Mouse (Mus musculus): Measurements from ENCODE around the gene Ifi47. TPM values are rescaled to one million over a fixed set of nuclear protein-coding genes. Genes with fewer than 3 reads are reported as not detected.
A peak's percentile ranks its signal among the peaks of the same experiment; 100 is the strongest.

Ifi47 gene
- polyA plus RNA-seq, 1 experiment, result 45.3 TPM

- H3K27me3 ChIP-seq (ENCODE audit: control insufficient read depth, insufficient read depth, low read length), result no peaks in the 10 kb centered on the region
- WGBS, result 58% methylated on average over 1 of the region's 1 CpGs
- no peaks in the 10 kb centered on the region for H3K4me1 ChIP-seq (replicated peaks; ENCODE audit: control insufficient read depth, insufficient read depth, low read length)
- DNase-seq, result peak; percentile 47
- no peak overlapping the region for H3K4me3 ChIP-seq (ENCODE audit: control insufficient read depth, insufficient read depth, low read length)
- TF ChIP-seq CTCF (IDR thresholded peaks at IDR 0.05; ENCODE audit: borderline replicate concordance, control insufficient read depth, extremely low read depth, insufficient read depth, low read length, poor library complexity) (no peak), POLR2A (IDR thresholded peaks at IDR 0.05; ENCODE audit: control insufficient read depth, extremely low read depth, insufficient read depth, low read length, poor library complexity) (no peak)
- H3K36me3 ChIP-seq (ENCODE audit: control insufficient read depth, insufficient read depth, low read length), result no peaks in the 10 kb centered on the region
- H3K27ac ChIP-seq (ENCODE audit: control insufficient read depth, insufficient read depth, low read length), result no peak overlapping the region
Measured at GRCm38 (mm10) chr11:49108833-49109232, 32.4 kb downstream of the Ifi47 start.

GRCm38 (mm10) chr11:49111000-49111399 lies 34.6 kb downstream of the Ifi47 start:
- no peaks in the 10 kb centered on the region for H3K27me3 ChIP-seq (ENCODE audit: control insufficient read depth, insufficient read depth, low read length)
- no peaks in the 10 kb centered on the region for H3K36me3 ChIP-seq (ENCODE audit: control insufficient read depth, insufficient read depth, low read length)
- H3K4me1 ChIP-seq (replicated peaks; ENCODE audit: control insufficient read depth, insufficient read depth, low read length), result no peaks in the 10 kb centered on the region
- TF ChIP-seq POLR2A (IDR thresholded peaks at IDR 0.05; ENCODE audit: control insufficient read depth, extremely low read depth, insufficient read depth, low read length, poor library complexity) (no peak), CTCF (IDR thresholded peaks at IDR 0.05; ENCODE audit: borderline replicate concordance, control insufficient read depth, extremely low read depth, insufficient read depth, low read length, poor library complexity) (no peak)
- no peak overlapping the region for H3K27ac ChIP-seq (ENCODE audit: control insufficient read depth, insufficient read depth, low read length)
- H3K4me3 ChIP-seq (ENCODE audit: control insufficient read depth, insufficient read depth, low read length), result no peak overlapping the region
- DNase-seq, result no peak
- WGBS, result 87% methylated on average over 1 of the region's 1 CpGs

- no peaks in the 10 kb centered on the region for H3K27me3 ChIP-seq (ENCODE audit: control insufficient read depth, insufficient read depth, low read length)
- no peaks in the 10 kb centered on the region for H3K36me3 ChIP-seq (ENCODE audit: control insufficient read depth, insufficient read depth, low read length)
- DNase-seq, result no peak
- WGBS, result 95% methylated on average over 6 of the region's 6 CpGs
- no peak overlapping the region for H3K27ac ChIP-seq (ENCODE audit: control insufficient read depth, insufficient read depth, low read length)
- H3K4me1 ChIP-seq (replicated peaks; ENCODE audit: control insufficient read depth, insufficient read depth, low read length), result no peaks in the 10 kb centered on the region
- no peak overlapping the region for H3K4me3 ChIP-seq (ENCODE audit: control insufficient read depth, insufficient read depth, low read length)
- TF ChIP-seq CTCF (IDR thresholded peaks at IDR 0.05; ENCODE audit: borderline replicate concordance, control insufficient read depth, extremely low read depth, insufficient read depth, low read length, poor library complexity), result no peak
- TF ChIP-seq POLR2A (IDR thresholded peaks at IDR 0.05; ENCODE audit: control insufficient read depth, extremely low read depth, insufficient read depth, low read length, poor library complexity), result no peak
Measured at GRCm38 (mm10) chr11:49112624-49113219, 36.3 kb downstream of the Ifi47 start.

GRCm38 (mm10) chr11:49114158-49114557 lies 37.8 kb downstream of the Ifi47 start:
- H3K27ac ChIP-seq (ENCODE audit: control insufficient read depth, insufficient read depth, low read length), result no peak overlapping the region
- 14% methylated on average over 2 of the region's 2 CpGs for WGBS
- TF ChIP-seq CTCF (IDR thresholded peaks at IDR 0.05; ENCODE audit: borderline replicate concordance, control insufficient read depth, extremely low read depth, insufficient read depth, low read length, poor library complexity) (no peak), POLR2A (IDR thresholded peaks at IDR 0.05; ENCODE audit: control insufficient read depth, extremely low read depth, insufficient read depth, low read length, poor library complexity) (no peak)
- H3K4me3 ChIP-seq (ENCODE audit: control insufficient read depth, insufficient read depth, low read length), result no peak overlapping the region
- H3K27me3 ChIP-seq (ENCODE audit: control insufficient read depth, insufficient read depth, low read length), result no peaks in the 10 kb centered on the region
- DNase-seq, result no peak
- no peaks in the 10 kb centered on the region for H3K4me1 ChIP-seq (replicated peaks; ENCODE audit: control insufficient read depth, insufficient read depth, low read length)
- H3K36me3 ChIP-seq (ENCODE audit: control insufficient read depth, insufficient read depth, low read length), result no peaks in the 10 kb centered on the region

- H3K27ac ChIP-seq (ENCODE audit: control insufficient read depth, insufficient read depth, low read length), result no peak within 1 kb of the TSS
- TF ChIP-seq CTCF (IDR thresholded peaks at IDR 0.05; ENCODE audit: borderline replicate concordance, control insufficient read depth, extremely low read depth, insufficient read depth, low read length, poor library complexity), result no peak
- no peak for TF ChIP-seq POLR2A (IDR thresholded peaks at IDR 0.05; ENCODE audit: control insufficient read depth, extremely low read depth, insufficient read depth, low read length, poor library complexity)
Measured at GRCm38 (mm10) chr11:49114774-49115173, 38.4 kb downstream of the Ifi47 start, which contains the start of gene Olfr1396. Gene Olfr1396 (minus strand): TSS chr11:49114874.

GRCm38 (mm10) chr11:49119635-49120034 lies 43.2 kb downstream of the Ifi47 start:
- 96% methylated on average over 3 of the region's 3 CpGs for WGBS
- Histone ChIP-seq H3K27me3 (ENCODE audit: control insufficient read depth, insufficient read depth, low read length) (no peaks in the 10 kb centered on the region), H3K4me3 (ENCODE audit: control insufficient read depth, insufficient read depth, low read length) (no peak overlapping the region), H3K36me3 (ENCODE audit: control insufficient read depth, insufficient read depth, low read length) (no peaks in the 10 kb centered on the region), H3K27ac (ENCODE audit: control insufficient read depth, insufficient read depth, low read length) (no peak overlapping the region), H3K4me1 (replicated peaks; ENCODE audit: control insufficient read depth, insufficient read depth, low read length) (no peaks in the 10 kb centered on the region)
- no peak for DNase-seq
- TF ChIP-seq CTCF (IDR thresholded peaks at IDR 0.05; ENCODE audit: borderline replicate concordance, control insufficient read depth, extremely low read depth, insufficient read depth, low read length, poor library complexity), result no peak
- TF ChIP-seq POLR2A (IDR thresholded peaks at IDR 0.05; ENCODE audit: control insufficient read depth, extremely low read depth, insufficient read depth, low read length, poor library complexity), result no peak

More at GRCm38 (mm10) chr11:49114774-49115173, 38.4 kb downstream of the Ifi47 start, which contains the start of gene Olfr1396:
- H3K36me3 ChIP-seq (ENCODE audit: control insufficient read depth, insufficient read depth, low read length), result no peaks in the 10 kb centered on the region
- no peaks in the 10 kb centered on the region for H3K27me3 ChIP-seq (ENCODE audit: control insufficient read depth, insufficient read depth, low read length)
- H3K4me3 ChIP-seq (ENCODE audit: control insufficient read depth, insufficient read depth, low read length), result no peak within 1 kb of the TSS
- no peak for DNase-seq
- H3K4me1 ChIP-seq (replicated peaks; ENCODE audit: control insufficient read depth, insufficient read depth, low read length), result no peaks in the 10 kb centered on the region

- no peak for DNase-seq
- Histone ChIP-seq H3K36me3 (ENCODE audit: control insufficient read depth, insufficient read depth, low read length) (no peaks in the 10 kb centered on the region), H3K4me3 (ENCODE audit: control insufficient read depth, insufficient read depth, low read length) (no peak overlapping the region), H3K27ac (ENCODE audit: control insufficient read depth, insufficient read depth, low read length) (no peak overlapping the region), H3K4me1 (replicated peaks; ENCODE audit: control insufficient read depth, insufficient read depth, low read length) (no peaks in the 10 kb centered on the region), H3K27me3 (ENCODE audit: control insufficient read depth, insufficient read depth, low read length) (no peaks in the 10 kb centered on the region)
- no peak for TF ChIP-seq POLR2A (IDR thresholded peaks at IDR 0.05; ENCODE audit: control insufficient read depth, extremely low read depth, insufficient read depth, low read length, poor library complexity)
- TF ChIP-seq CTCF (IDR thresholded peaks at IDR 0.05; ENCODE audit: borderline replicate concordance, control insufficient read depth, extremely low read depth, insufficient read depth, low read length, poor library complexity), result no peak
- WGBS, result 97% methylated on average over 2 of the region's 2 CpGs
Measured at GRCm38 (mm10) chr11:49124169-49124568, 47.8 kb downstream of the Ifi47 start.
